Mouse (Mus musculus) spleen, postnatal 14 days (tissue): ENCODE results near the gene Ctla4.

Experiments
- DNase-seq, 2 experiments: peaks; one replicate each; pipeline ENCODE4 v3.0.0; 2021 to 2022; ENCODE audit warnings: low spot score in 2 of 2

Ctla4 gene

DNA sequence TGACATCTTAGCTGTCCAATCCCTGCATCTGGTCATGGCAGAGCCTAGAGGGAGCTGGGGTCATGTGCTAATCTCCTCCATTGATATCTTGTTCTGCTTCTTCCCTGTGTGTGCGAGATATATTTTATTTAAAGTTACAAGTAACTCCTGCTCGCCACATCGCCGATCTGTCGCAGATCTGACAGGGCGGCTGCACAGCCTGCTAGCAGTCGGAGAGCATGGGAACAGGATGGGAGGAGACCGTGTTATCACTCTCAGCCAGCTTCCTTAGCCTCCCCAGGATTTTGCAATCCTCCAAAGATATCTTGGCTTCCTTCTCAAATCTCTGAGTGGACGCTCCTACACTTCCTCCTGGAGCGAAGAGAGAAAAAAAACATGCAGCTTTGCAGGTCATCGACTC, 73.7 kb downstream of the Ctla4 start:
- no peak for DNase-seq

GRCm38 (mm10) chr1:60961080-60961479, 74.3 kb downstream of the Ctla4 start:
- peak in 1 of 2 experiments; percentile 26 for DNase-seq

GRCm38 (mm10) chr1:60962095-60962494, 75.3 kb downstream of the Ctla4 start:
- no peak for DNase-seq
